Mouse (Mus musculus) liver, adult 2 months (tissue): Measurements from ENCODE around the gene Prickle1.

Experiments used
- CTCF ChIP-seq: fragments of 200-500 bp; IDR thresholded peaks from 2 replicates; pipeline ENCODE4 v1.5.1; 2011; ENCODE audit warnings: low read depth, low read length, control low read depth
- POLR2A ChIP-seq: fragments of 200-500 bp; IDR thresholded peaks from 2 replicates; pipeline ENCODE4 v1.6.1; 2011; ENCODE audit warnings: low read length, control low read depth; ENCODE audit not compliant: insufficient read depth; ENCODE audit errors: extremely low read depth

DNA sequence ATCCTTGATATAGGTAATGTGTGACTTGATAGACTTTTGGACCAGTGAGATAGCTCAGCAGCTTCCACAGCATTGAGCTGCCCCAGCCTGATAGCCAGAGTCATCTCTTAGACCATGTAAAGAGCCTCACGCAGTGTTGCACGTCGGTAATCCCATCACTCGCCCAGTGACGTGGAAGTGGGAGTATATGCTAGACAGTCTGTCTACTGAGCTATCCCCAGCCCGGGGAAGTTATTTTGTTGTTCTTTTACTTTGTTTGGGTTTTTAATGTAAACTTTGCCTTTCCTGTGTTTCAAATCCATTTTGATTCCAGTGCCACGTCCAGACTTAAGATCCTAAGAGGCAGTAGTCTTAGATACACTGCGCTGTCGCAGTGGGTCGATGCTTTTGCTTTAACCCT is 114.6 kb downstream of the Prickle1 start:
- TF ChIP-seq POLR2A (no peak), CTCF (no peak)
